Mouse (Mus musculus) urinary bladder, adult 18-20 months (tissue): ENCODE data around the gene Zfp652.
A peak's percentile ranks its signal among the peaks of the same experiment; 100 is the strongest.
"Not testable (repeated sequence)": the region's sequence is repeated elsewhere in the genome, so short reads cannot be mapped to it uniquely, and the experiment has no call there.

ENCODE experiments used
- DNase-seq, 2 experiments: peaks; one replicate each; pipeline ENCODE4 v3.0.0; 2022; ENCODE audit warnings: low spot score in 2 of 2, mixed read lengths in 2 of 2

The Zfp652 gene

DNA sequence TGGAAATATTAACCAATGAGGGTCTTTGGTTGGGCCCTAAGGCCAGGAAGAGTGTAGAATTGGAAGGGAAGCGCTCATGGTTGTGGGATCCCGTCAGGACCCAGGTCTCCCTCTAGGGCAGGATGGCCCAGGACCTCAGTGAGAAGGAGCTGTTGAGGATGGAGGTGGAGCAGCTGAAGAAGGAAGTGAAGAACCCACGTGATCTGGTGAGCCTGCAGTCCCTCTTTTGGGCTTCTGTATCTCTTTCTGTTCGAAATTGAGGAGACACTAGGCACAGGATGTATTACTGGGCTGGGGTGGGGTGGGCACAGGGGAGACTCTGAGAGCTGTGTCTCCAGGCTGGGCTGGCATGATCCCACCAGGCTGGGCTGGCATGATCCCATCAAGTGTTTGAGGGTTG, 132.5 kb downstream of the Zfp652 start:
- no peak for DNase-seq

DNA sequence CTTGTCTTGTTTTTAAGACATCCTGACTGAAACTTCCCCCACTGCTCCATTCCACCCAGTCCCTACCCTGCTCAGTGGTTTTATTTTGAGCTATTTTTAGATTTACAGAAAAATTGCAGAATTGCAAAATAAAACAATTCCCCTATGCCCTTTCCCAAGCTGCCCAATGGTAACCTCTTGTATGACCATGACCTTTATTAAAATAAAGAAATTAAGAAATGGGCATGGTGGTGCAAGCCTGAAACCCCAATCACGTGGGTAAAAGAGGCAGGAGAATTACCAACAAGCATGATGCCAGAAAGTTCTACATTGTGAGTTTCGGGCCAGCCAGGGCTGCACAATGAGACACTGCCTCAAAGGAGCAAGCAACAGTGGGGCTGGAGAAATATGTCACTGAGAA, 138.4 kb downstream of the Zfp652 start:
- DNase-seq: no peak

DNA sequence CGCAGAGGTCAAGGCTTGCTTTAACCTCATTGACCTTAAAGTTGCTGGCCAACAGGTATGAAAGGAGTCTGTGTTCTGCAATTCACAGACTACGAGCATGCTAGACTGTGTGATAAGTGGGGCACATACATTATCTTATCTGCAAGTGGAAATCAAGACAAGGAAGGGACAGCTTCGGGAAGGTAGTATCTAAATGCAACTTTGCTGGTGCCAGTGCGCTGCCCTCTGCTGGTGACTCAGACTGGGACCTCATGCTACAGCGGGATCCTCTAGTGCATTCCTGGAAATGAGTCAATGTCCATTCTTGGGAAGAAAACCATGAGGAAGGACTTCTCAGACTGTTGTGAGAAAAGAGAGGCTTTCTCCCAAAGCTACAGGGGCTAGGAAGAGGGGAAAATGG, 141.2 kb downstream of the Zfp652 start:
- peak in 1 of 2 experiments; percentile 49 for DNase-seq

DNA sequence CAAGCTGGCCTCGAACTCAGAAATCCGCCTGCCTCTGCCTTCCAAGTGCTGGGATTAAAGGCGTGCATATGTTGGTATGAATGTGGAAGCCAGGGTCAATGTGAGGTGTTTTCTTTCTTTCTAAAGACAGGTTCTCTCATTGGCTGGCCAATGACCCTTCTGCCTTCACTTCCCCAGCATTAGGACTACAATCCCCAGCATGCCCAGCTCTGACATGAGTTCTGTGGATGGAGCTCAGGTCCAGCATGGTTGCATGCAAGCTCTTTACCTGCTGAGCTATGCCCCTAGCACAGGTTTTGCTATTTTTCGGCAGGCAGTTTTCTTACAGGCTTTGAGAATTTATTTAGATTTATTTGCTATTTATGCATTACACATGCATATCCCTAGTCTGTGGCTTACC, 144.8 kb downstream of the Zfp652 start:
- no peak for DNase-seq

DNA sequence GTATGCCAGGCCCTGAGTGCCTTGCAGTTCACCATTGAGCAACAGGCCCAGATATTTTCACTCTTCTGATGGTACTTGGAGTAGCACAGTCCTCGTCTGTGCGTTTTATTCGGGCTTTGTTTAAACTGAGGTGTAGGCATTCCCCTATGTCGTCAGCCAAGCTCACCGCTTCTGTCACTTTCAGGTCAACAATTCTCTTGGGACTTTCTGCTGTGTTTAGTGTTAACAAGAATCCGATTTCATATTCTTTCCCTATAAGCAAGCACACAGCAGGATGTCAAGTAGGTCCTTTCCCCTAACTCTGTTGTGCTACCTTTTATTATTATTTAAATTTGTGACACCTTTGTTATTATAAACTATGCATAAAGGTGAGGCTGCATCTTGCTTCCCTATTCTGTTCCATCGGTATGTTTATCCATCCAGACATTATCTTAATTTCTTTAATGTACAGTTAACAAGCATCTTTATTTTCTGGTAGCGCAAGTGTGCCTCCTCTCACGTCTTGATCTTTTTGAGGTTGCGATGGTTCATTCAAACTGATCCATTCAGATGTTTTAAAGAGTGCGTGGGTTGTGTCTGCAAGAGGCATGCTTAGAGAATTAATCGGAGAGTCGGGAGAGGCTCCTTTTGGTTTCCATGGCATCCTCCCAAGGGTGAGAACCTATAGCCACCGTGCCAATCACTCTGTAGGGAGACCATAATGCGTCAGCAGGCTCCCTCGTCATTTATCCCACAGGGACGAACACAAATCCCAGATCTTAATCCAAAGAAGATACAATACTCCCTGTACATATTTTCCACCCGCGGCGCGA, 145.4 kb downstream of the Zfp652 start:
- DNase-seq: no peak

DNA sequence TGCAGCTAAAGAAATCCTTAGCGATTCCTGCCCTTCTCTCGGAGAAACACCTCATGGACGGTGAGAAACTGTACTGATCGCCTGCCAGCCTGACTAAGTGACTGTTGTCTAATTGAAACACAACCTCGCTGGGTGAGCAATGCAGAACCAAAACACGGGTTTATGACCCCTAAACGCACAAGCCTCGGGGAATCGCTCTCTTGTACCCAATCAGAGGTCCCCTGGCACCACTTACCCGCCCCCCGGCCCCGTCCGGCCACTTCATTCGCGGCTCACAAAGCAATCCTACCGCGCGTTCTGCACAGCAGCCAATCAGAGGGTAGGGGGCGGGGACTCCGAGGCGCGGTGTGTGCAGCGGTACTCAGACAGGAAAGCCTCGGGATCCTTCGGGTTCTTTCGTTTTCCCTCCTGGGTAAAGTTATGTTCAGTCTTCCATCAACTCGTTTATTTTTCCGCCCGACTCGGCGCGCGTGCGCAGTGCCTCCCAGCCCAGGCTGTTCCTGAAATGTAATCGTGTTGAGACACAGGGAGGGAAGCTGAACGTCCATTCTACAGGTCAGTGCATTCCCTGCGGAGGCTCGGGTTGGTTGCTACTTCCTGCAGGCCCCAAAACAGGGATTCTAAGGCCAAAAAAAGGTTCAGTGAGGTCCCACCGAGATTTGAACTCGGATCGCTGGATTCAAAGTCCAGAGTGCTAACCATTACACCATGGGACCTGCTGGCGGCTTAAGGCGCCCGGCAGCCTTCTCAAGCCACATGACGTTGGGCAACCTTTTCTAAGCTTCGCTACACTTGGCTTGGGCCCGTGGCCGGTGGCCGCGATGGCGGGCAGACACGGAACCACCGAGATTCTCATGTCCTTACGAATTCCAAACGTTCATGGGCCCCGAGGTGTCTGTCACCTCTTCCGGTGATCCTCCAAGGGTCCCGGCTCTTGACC, 146.3 kb downstream of the Zfp652 start:
- peak; percentile 94 to 99 for DNase-seq

DNA sequence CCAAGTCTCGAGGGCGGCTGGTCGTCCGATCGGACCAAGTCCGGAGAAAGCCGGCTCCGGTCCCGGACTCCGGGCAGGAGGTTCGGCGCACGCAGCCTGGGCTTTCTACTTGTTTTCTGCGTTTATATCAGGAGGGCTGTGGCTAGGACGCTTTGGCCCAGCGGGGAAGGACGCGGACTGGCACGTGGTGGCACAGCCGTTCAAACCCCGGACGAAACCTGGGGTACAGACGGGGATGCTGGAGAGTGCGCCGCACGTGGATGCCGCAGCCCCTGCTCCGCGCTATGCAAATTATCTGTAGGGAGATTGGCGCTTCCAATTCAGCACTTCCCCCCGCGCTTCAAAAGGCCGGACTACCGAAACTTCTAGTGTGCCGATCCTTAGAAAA, 147.0 kb downstream of the Zfp652 start:
- DNase-seq: no peak

DNA sequence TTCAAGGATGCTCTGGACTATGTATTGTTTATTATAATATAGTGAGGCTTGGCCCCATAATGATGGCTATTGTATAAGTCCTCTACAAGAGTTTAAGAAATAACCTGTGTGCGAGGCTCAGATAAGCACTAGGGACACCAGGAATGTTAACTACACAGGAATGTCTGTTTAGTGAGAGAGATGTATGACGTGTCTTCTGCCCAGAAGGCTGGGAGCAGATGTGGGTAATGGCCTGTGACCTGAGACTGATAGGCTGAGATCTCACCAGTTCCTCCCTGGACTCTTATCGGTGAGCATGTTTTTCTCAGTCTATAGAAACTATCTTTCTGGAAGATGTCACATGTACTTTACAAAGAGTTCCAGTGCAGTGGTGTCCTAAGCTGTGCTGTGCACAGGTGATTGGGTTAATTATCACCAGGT, 147.6 kb downstream of the Zfp652 start:
- no peak for DNase-seq

DNA sequence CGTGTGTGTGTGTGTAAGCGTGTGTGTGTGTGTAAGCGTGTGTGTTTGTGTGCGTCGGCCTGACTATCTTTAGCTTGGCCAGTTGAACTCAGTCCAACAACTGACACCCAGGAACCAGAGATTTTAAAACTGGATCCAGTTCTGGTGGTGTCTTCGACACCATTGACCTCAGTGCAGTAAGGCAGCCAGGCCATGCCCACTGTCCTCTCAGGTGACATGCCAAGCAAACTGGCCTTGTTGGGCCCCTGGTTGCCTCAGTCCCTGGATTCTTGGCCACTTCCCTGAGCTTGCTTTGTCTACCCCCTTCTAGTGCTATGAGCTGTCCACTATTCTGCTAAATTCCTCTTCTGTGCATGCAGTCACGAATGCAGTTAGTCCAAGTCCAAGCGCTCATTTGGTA, 148.9 kb downstream of the Zfp652 start:
- no peak for DNase-seq

DNA sequence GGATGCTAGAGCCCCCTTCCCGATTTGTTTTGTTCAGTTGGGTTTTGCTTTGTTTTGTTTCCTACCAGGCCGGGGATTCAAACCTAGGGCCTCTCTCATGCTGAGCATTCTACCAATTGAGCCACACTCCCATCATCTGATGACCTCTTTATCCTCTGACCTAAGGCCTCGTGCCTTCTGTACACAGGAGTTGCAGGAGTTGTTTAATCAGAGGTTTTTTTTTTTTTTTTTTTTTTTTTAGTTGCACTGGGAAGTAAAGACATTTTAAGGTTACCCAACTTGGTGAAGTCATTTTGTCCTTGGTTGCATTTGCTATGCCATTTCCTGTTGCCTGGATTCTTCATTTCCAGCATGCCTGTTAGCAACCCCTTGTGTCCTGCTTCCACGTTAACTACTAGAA, 157.0 kb downstream of the Zfp652 start:
- no peak for DNase-seq

DNA sequence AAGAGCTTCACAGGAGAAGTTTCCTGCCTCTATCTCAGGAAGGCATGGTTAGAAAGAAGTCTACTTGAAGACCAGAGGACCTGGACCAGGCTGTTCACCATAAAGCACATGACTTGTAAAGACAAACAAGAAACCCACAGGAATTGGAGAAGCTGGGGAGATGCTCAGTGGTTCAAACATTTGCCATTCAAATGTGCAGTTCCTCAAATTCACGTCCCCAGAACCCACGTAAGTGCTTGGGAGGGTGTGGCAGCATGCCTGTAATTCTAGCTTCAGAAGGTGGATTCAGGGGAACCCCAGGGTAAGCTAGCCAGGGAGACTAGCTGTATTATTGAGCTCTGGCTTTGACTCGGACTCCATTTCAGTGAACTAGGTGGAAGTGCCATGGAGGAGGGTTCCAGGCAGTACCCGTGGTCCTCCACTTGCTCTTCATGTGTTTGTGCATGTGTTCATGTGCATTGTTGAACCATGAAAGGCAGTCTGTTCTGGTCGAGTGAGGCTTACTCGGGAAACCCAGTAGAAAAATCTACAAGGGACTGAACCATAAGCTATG, 157.5 kb downstream of the Zfp652 start:
- no peak for DNase-seq

DNA sequence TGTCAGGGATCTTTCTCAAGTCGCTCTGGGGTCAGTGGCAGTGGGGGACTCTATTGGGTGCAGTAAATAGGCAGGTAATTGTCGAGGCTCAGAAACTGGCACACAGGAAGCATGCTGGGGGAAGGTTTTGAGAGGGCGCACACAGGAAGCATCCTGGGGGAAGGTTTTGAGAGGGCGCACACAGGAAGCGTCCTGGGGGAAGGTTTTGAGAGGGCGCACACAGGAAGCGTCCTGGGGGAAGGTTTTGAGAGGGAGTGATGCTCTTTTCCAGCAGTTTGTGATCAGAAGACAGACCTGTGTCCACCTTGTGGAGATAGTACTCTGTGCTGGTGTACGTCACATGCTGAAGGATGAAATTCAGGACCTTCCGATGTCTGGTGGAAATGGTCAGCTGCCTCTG, 163.3 kb downstream of the Zfp652 start:
- DNase-seq: no peak

DNA sequence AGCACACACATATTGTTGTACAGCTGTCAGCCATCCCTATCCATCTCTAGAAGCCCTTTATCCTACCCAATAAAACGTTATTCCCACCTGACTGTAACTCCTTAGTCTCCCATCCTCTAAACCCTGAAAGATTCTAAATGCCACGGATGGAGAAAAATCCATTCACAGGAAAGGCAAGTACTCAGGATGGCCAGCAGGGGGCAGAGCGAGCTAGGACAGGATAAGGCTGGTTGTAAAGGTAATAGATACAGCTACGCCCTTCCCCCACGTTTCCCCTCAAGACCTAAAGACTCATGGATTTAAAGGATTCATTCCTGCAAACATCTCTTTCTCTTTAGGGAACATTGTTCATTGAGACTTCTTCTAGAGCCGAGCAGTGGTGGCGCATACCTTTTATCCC, 163.8 kb downstream of the Zfp652 start:
- DNase-seq: peak; percentile 11 to 45

DNA sequence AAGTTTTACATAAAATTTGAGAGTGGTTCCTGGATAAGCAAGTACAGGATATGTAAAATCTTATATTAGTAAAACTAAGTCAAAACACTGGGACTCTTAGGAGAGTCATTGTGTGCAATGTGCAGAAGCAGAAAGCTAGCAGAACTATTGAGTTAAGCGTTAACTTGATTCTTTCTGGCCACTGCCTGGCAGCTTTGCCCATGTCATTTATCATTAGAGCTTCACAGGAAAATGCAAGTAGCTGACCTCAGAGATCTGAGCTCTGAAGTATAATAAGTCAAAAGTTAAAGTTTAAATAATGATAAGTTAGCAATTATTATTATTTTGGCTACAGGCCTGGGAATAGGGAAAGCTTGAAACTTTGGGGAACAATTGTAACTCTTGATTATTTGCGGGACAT, 167.4 kb downstream of the Zfp652 start:
- not testable (repeated sequence) for DNase-seq
